Mouse (Mus musculus): ENCODE data around the gene Slc35a1. TPM values are rescaled to one million over a fixed set of nuclear protein-coding genes. Genes with fewer than 3 reads are reported as not detected.

Slc35a1 gene
- polyA plus RNA-seq, 1 experiment from 2014 or later, result 49.7 TPM

DNA sequence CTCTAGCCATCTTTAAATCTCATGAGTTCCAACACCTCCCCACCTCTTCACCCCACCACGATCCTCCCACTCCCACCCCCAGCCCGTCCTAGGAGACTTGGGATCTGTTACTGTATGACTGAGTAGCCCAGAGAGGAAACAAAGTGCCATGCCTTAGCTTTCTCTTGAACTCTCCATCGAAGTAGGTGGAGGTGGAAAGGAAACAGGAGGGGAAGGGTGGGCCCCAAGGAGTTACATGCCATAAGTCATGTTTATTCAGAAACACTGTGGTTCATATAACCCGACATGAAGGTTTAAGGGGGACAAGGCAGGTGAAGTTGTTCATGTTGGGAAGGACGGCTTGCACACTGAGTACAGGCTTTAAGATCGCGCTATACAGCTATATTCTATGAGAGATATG lies 49.9 kb downstream of the Slc35a1 start:
- H3K27me3 ChIP-seq (ENCODE audit: control insufficient read depth, insufficient read depth, low read length), result no peaks in the 10 kb centered on the region
- 93% methylated on average over 7 of the region's 7 CpGs for WGBS
- DNase-seq (ENCODE audit: low spot score, missing footprints) (no peak), ATAC-seq (ENCODE audit: low FRiP score) (no peak)
- no peak overlapping the region for H3K27ac ChIP-seq (ENCODE audit: low read depth, low read length)
- no peaks in the 10 kb centered on the region; the same call in 1 of the 2 replicates for H3K36me3 ChIP-seq (ENCODE audit: control insufficient read depth, insufficient read depth, low read length)
- no peaks in the 10 kb centered on the region for H3K4me1 ChIP-seq (ENCODE audit: control insufficient read depth, insufficient read depth, low read length)
- H3K9me3 ChIP-seq (ENCODE audit: control insufficient read depth, low read length), result no peaks in the 10 kb centered on the region
- no peak overlapping the region for H3K9ac ChIP-seq (ENCODE audit: low read length)
- no peak overlapping the region for H3K4me2 ChIP-seq
- no peak overlapping the region for H3K4me3 ChIP-seq (ENCODE audit: low read depth, low read length)

DNA sequence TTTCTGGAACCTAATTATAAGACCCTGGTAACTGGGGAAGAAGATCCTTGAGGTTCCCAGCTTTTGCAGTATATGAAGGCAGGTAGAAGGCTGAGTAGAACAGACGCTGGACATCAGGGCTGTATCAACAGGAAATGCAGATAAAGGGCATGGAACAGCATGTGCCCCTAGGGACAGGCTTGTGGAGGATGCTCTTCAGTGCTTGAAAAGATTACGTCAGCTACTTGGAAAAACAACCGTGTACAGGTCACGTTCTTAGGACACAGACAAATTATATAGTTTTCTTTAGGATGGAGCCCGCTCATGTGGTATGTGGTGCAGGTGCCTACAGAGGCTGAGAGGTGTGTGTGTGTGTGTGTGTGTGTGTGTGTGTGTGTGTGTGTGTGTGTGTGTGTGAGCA lies 51.2 kb downstream of the Slc35a1 start:
- WGBS, result 88% methylated on average over 5 of the region's 5 CpGs
- ATAC-seq (ENCODE audit: low FRiP score), result no peak
- no peak for DNase-seq (ENCODE audit: low spot score, missing footprints)

DNA sequence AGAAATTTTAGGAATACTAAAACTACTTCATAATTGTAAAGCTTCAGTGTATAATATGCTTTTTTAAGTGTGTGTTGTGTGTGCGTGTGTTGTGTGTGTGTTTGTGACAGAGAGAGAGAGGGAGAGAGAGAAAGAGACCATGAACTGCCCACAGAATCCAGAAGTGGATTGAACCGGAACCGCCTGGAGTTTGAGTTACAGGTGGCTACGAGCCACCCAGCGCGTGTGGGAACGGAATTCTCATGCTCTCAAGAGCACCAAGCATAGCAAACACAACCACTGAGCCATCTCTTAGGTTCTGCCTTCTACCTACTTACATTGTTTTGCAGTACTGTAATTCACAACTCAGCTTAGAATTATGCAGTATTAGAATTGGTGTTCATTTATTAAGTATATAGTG lies 53.1 kb downstream of the Slc35a1 start:
- H3K9me3 ChIP-seq (ENCODE audit: control insufficient read depth, low read length), result no peaks in the 10 kb centered on the region
- DNase-seq (ENCODE audit: low spot score, missing footprints) (no peak), ATAC-seq (ENCODE audit: low FRiP score) (no peak)
- no peaks in the 10 kb centered on the region for H3K4me1 ChIP-seq (ENCODE audit: control insufficient read depth, insufficient read depth, low read length)
- H3K4me2 ChIP-seq, result no peak overlapping the region
- H3K27ac ChIP-seq (ENCODE audit: low read depth, low read length), result no peak overlapping the region
- H3K4me3 ChIP-seq (ENCODE audit: low read depth, low read length), result no peak overlapping the region
- WGBS, result 92% methylated on average over 7 of the region's 7 CpGs
- no peak overlapping the region for H3K9ac ChIP-seq (ENCODE audit: low read length)
- H3K36me3 ChIP-seq (ENCODE audit: control insufficient read depth, insufficient read depth, low read length), result no peaks in the 10 kb centered on the region; the same call in 1 of the 2 replicates
- no peaks in the 10 kb centered on the region for H3K27me3 ChIP-seq (ENCODE audit: control insufficient read depth, insufficient read depth, low read length)

More for the DNA sequence above, 51.2 kb downstream of the Slc35a1 start:
- Histone ChIP-seq H3K27me3 (ENCODE audit: control insufficient read depth, insufficient read depth, low read length) (no peaks in the 10 kb centered on the region), H3K27ac (ENCODE audit: low read depth, low read length) (no peak overlapping the region), H3K4me2 (no peak overlapping the region), H3K9me3 (ENCODE audit: control insufficient read depth, low read length) (no peaks in the 10 kb centered on the region), H3K4me3 (ENCODE audit: low read depth, low read length) (no peak overlapping the region), H3K4me1 (ENCODE audit: control insufficient read depth, insufficient read depth, low read length) (no peaks in the 10 kb centered on the region), H3K9ac (ENCODE audit: low read length) (no peak overlapping the region), H3K36me3 (ENCODE audit: control insufficient read depth, insufficient read depth, low read length) (no peaks in the 10 kb centered on the region; the same call in 1 of the 2 replicates)

DNA sequence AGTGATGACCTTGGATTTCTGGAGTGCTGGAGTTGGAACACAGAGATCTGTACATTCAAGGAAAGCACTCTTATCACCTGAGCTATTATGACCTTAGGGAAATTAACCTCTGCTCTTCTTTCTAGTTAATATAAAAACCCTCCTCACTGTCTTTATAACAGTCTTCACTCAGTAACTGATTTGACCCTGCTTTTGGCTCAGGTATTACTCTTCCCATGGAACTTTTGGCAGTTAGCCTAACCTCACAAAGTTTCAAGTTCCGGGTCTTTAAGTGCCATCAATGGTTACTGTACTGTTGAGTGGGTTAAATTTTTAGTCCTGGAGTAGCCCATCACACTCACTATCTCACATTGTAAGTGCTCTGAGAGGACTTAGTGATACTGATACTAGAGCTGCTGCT lies 57.3 kb downstream of the Slc35a1 start:
- 100% methylated on average over 1 of the region's 1 CpGs for WGBS
- Histone ChIP-seq H3K9ac (ENCODE audit: low read length) (no peak overlapping the region), H3K9me3 (ENCODE audit: control insufficient read depth, low read length) (no peaks in the 10 kb centered on the region), H3K36me3 (ENCODE audit: control insufficient read depth, insufficient read depth, low read length) (peaks cover 2% of the 10 kb centered on the region; the same call in 1 of the 2 replicates), H3K4me3 (ENCODE audit: low read depth, low read length) (no peak overlapping the region), H3K27me3 (ENCODE audit: control insufficient read depth, insufficient read depth, low read length) (no peaks in the 10 kb centered on the region), H3K4me1 (ENCODE audit: control insufficient read depth, insufficient read depth, low read length) (no peaks in the 10 kb centered on the region), H3K4me2 (no peak overlapping the region), H3K27ac (ENCODE audit: low read depth, low read length) (no peak overlapping the region)
- DNase-seq (ENCODE audit: low spot score, missing footprints) (no peak), ATAC-seq (ENCODE audit: low FRiP score) (no peak)

DNA sequence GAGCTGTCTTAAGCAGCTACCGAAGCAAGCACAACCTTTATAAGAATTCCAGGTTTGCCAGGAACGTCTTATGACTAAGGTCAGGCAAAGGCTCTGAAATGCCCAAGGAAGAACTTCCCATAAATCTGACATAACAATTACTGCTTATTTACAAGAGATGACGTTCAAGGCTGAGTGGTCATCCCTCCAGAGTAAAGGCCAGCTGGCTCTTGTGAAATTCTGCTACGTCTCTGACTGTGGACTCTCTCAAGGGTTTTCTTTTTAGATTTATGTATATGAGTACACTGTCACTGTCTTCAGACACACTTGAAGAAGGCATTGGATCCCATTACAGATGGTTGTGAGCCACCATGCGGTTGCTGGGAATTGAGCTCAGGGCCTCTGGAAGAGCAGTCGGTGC lies 60.8 kb downstream of the Slc35a1 start:
- Histone ChIP-seq H3K27me3 (ENCODE audit: control insufficient read depth, insufficient read depth, low read length) (no peaks in the 10 kb centered on the region), H3K27ac (ENCODE audit: low read depth, low read length) (no peak overlapping the region), H3K4me1 (ENCODE audit: control insufficient read depth, insufficient read depth, low read length) (no peaks in the 10 kb centered on the region), H3K4me3 (ENCODE audit: low read depth, low read length) (no peak overlapping the region), H3K36me3 (ENCODE audit: control insufficient read depth, insufficient read depth, low read length) (peaks cover 2% of the 10 kb centered on the region; the same call in 1 of the 2 replicates), H3K4me2 (no peak overlapping the region), H3K9me3 (ENCODE audit: control insufficient read depth, low read length) (no peaks in the 10 kb centered on the region), H3K9ac (ENCODE audit: low read length) (no peak overlapping the region)
- DNase-seq (ENCODE audit: low spot score, missing footprints), result no peak
- no peak for ATAC-seq (ENCODE audit: low FRiP score)
- WGBS, result 91% methylated on average over 6 of the region's 6 CpGs

DNA sequence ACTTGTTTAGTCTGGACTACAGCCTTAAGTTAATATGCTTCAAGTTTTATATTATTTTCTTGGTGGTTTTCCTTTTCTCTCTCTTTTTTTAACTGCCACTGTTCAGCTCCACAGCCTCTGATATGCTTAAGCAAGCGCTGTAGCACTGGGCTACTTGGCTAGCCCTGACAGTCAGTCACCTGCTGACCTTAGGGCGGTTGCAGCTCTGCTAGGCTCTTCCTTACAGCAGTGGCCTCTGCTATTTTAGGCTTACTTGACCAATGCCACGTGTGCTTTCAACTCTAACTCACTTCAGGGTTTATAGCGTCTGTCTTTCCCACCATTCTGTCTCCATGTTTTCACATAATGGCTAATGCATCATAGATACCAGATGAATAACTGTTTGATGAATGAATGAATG lies 61.7 kb downstream of the Slc35a1 start:
- Histone ChIP-seq H3K27ac (ENCODE audit: low read depth, low read length) (no peak overlapping the region), H3K4me2 (no peak overlapping the region), H3K4me3 (ENCODE audit: low read depth, low read length) (no peak overlapping the region), H3K4me1 (ENCODE audit: control insufficient read depth, insufficient read depth, low read length) (no peaks in the 10 kb centered on the region), H3K27me3 (ENCODE audit: control insufficient read depth, insufficient read depth, low read length) (no peaks in the 10 kb centered on the region), H3K9ac (ENCODE audit: low read length) (no peak overlapping the region), H3K9me3 (ENCODE audit: control insufficient read depth, low read length) (no peaks in the 10 kb centered on the region), H3K36me3 (ENCODE audit: control insufficient read depth, insufficient read depth, low read length) (0 out of 2 replicates have a peak, but pooled peaks cover 2% of the 10 kb centered on the region)
- WGBS, result 86% methylated on average over 4 of the region's 4 CpGs
- DNase-seq (ENCODE audit: low spot score, missing footprints) (no peak), ATAC-seq (ENCODE audit: low FRiP score) (no peak)

DNA sequence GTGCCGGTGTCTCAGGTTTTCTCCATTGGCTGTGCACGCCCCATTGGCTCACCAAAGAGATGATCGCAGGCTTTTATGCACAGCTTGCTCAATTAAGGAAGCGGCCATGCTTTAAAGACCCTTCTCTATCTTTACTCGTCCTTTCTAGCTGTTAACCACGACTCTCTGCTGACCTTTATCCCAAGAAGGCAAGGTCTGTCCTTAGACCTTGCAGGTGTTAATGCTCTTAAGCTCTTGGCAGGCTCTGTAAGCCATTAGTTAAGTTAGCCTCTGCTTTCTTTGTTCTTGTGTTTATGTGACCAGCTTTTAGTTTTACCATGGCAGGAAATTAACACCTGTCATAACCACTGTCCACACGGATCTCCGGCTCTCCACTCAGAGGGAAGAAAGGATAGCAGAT lies 71.1 kb downstream of the Slc35a1 start:
- H3K36me3 ChIP-seq (ENCODE audit: control insufficient read depth, insufficient read depth, low read length), result no peaks in the 10 kb centered on the region
- H3K4me3 ChIP-seq (ENCODE audit: low read depth, low read length), result 0 out of 2 replicates have a peak overlapping the region, but pooled peaks have one; percentile 84
- ATAC-seq (ENCODE audit: low FRiP score), result no peak
- no peak overlapping the region for H3K27ac ChIP-seq (ENCODE audit: low read depth, low read length)
- peak overlapping the region; percentile 96 for H3K4me2 ChIP-seq
- 54% methylated on average over 8 of the region's 8 CpGs for WGBS
- no peaks in the 10 kb centered on the region for H3K27me3 ChIP-seq (ENCODE audit: control insufficient read depth, insufficient read depth, low read length)
- no peaks in the 10 kb centered on the region for H3K9me3 ChIP-seq (ENCODE audit: control insufficient read depth, low read length)
- 0 out of 2 replicates have a peak overlapping the region, but pooled peaks have one; percentile 18 for H3K9ac ChIP-seq (ENCODE audit: low read length)
- no peak for DNase-seq (ENCODE audit: low spot score, missing footprints)
- H3K4me1 ChIP-seq (ENCODE audit: control insufficient read depth, insufficient read depth, low read length), result peaks cover 14% of the 10 kb centered on the region

DNA sequence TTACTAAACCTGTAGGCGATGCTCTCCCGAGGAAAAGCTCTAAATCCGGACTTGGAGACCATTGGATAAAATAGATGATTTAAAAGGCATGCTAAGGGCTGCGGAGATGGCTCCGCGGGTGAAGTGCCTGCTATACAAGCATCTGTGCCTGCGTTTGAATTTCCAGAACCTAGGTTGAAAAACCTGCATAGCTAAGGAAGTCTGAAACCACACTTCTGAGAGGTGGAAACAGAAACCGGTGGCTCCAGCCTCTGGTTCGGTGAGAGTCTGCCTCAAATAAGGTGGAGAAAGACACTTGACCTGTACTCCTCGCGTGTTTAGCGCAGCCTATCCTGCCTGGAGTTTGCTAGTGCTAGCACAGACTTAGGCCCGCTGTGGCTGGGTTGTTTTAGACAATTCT lies 71.9 kb downstream of the Slc35a1 start:
- DNase-seq (ENCODE audit: low spot score, missing footprints), result peak; percentile 88
- WGBS, result 3% methylated on average over 13 of the region's 13 CpGs
- H3K9ac ChIP-seq (ENCODE audit: low read length), result peak overlapping the region; percentile 91
- H3K27ac ChIP-seq (ENCODE audit: low read depth, low read length), result no peak overlapping the region
- no peaks in the 10 kb centered on the region for H3K36me3 ChIP-seq (ENCODE audit: control insufficient read depth, insufficient read depth, low read length)
- peak overlapping the region; percentile 96 for H3K4me2 ChIP-seq
- peaks cover 14% of the 10 kb centered on the region for H3K4me1 ChIP-seq (ENCODE audit: control insufficient read depth, insufficient read depth, low read length)
- H3K4me3 ChIP-seq (ENCODE audit: low read depth, low read length), result peak overlapping the region; percentile 84
- H3K27me3 ChIP-seq (ENCODE audit: control insufficient read depth, insufficient read depth, low read length), result no peaks in the 10 kb centered on the region
- no peaks in the 10 kb centered on the region for H3K9me3 ChIP-seq (ENCODE audit: control insufficient read depth, low read length)
- ATAC-seq (ENCODE audit: low FRiP score), result peak; percentile 14; the same call in 1 of the 2 replicates

DNA sequence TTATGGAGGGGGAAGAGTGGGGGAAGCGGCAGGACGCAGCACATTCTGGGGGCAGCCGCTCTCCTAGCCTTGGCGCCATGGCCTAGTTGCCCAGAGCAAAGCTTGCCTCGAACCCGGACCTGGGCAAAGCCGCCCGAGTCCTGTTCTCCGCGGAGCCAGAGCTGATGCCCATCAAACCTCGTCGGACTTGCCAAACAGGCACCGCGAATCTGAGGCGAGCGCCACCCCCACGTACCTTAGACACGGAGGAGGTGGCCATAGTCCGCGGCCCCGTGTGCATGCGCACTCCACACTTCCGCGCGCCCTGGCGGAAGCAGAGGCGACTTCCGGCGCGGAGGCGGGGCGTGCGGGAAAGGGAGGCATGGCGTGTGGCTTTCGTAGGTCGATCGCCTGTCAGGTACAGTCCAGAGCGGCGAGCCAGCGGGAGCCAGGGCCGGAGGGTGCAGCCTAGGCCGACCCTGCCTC lies 72.6 kb downstream of the Slc35a1 start, which contains the start of the genes Orc3 and Rars2:
Gene Orc3, minus strand, starts transcription at position 315 of the 465 bp plus-strand sequence.
Gene Rars2, plus strand, starts transcription at position 328 of the 465 bp plus-strand sequence.
- DNase-seq (ENCODE audit: low spot score, missing footprints), result peak; percentile 99
- 0% methylated on average over 42 of the region's 42 CpGs for WGBS
- peak within 1 kb of the TSS; percentile 84 for H3K4me3 ChIP-seq (ENCODE audit: low read depth, low read length)
- H3K4me2 ChIP-seq, result peak within 1 kb of the TSS; percentile 96
- no peaks in the 10 kb centered on the region for H3K9me3 ChIP-seq (ENCODE audit: control insufficient read depth, low read length)
- peak within 1 kb of the TSS; percentile 91 for H3K9ac ChIP-seq (ENCODE audit: low read length)
- peak within 1 kb of the TSS; percentile 44; the same call in 1 of the 2 replicates for H3K27ac ChIP-seq (ENCODE audit: low read depth, low read length)
- H3K36me3 ChIP-seq (ENCODE audit: control insufficient read depth, insufficient read depth, low read length), result no peaks in the 10 kb centered on the region
- peak; percentile 98 for ATAC-seq (ENCODE audit: low FRiP score)
- H3K27me3 ChIP-seq (ENCODE audit: control insufficient read depth, insufficient read depth, low read length), result no peaks in the 10 kb centered on the region
- peaks cover 14% of the 10 kb centered on the region for H3K4me1 ChIP-seq (ENCODE audit: control insufficient read depth, insufficient read depth, low read length)
